Mouse (Mus musculus) lung, embryonic 14.5 days (tissue): ENCODE measurements around the gene Kalrn. TPM values are rescaled to one million over a fixed set of nuclear protein-coding genes. Genes with fewer than 3 reads are reported as not detected.

Experiments
- ATAC-seq: fragments of 200-750 bp; cut with Nextera tagmentation; 2 replicates; pipeline ENCODE4 v1.8.0; 2017; ENCODE audit warnings: mild to moderate bottlenecking, moderate TSS enrichment, moderate library complexity; ENCODE audit not compliant: insufficient read depth
- DNase-seq: peaks from one replicate; pipeline ENCODE4 v3.0.0-alpha.2; 2015
- H3K27ac ChIP-seq: fragments of 300-500 bp; sonication (generic); 2 replicates; pipeline ENCODE4 v1.5.1; 2014; ENCODE audit warnings: low read depth, mild to moderate bottlenecking, moderate library complexity
- H3K27me3 ChIP-seq: fragments of 300-500 bp; sonication (generic); 2 replicates; pipeline ENCODE4 v1.6.1; 2014; ENCODE audit warnings: low read length, control low read depth; ENCODE audit not compliant: insufficient read depth
- H3K36me3 ChIP-seq: fragments of 300-500 bp; sonication (generic); 2 replicates; pipeline ENCODE4 v1.6.1; 2014; ENCODE audit warnings: control low read depth; ENCODE audit not compliant: insufficient read depth
- H3K4me1 ChIP-seq: fragments of 300-500 bp; sonication (generic); 2 replicates; pipeline ENCODE4 v1.6.1; 2014; ENCODE audit warnings: antibody characterized with exemption, control low read depth; ENCODE audit not compliant: insufficient read depth
- H3K4me2 ChIP-seq: fragments of 300-500 bp; sonication (generic); 2 replicates; pipeline ENCODE4 v1.6.1; 2014; ENCODE audit warnings: mild to moderate bottlenecking
- H3K4me3 ChIP-seq: fragments of 300-500 bp; sonication (generic); 2 replicates; pipeline ENCODE4 v1.5.1; 2014; ENCODE audit warnings: low read depth, low read length
- H3K9ac ChIP-seq: fragments of 300-500 bp; sonication (generic); 2 replicates; pipeline ENCODE4 v1.6.1; 2014
- H3K9me3 ChIP-seq: fragments of 300-500 bp; sonication (generic); 2 replicates; pipeline ENCODE4 v1.6.1; 2016; ENCODE audit warnings: low read depth, low read length, control low read depth
- CTCF ChIP-seq: IDR thresholded peaks from 2 replicates; pipeline ENCODE4 v1.5.1; 2016; ENCODE audit warnings: antibody characterized with exemption, low read depth
- WGBS: fragments of 180-500 bp; shearing (Covaris S2); extraction: QIAGEN DNeasy Blood & Tissue Kit; methylation state at CpG from one replicate; pipeline ENCODE4 v1.1.7; 2014; 5-methylcytosine and 5-hydroxymethylcytosine counted together
- polyA plus RNA-seq: library from polyadenylated mRNA; unstranded; fragments of >200 nt; fragmentation: Nextera tagmentation; extraction: Ambion mirVana; gene quantifications from 2 replicates; pipeline ENCODE4 v1.2.1, GENCODE M21; 2014

Gene Kalrn
- polyA plus RNA-seq, 1 experiment from 2014 or later: 15.0 TPM

DNA sequence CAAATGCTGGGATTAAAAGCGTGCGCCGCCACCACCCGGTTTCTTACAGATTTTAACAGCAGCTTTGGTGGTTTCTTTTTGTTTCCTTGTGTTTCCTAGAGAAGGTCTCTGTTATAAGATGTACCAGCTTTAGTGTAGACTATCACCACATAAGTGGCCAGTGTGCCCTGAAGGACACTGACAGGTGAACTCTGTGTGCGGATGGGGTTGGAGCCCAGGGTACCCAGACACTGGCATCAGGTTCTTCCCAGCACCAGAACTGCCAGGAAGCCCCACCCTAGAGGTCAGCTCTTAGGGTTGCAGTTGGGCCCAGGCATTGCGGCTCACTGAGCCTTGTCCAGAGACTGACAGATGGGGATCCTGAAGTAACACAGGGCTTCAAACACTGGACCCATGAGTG lies 629.9 kb downstream of the Kalrn start:
- H3K4me1 ChIP-seq: peaks cover 47% of the 10 kb centered on the region
- ATAC-seq (no peak), DNase-seq (no peak)
- no peaks in the 10 kb centered on the region for H3K9me3 ChIP-seq
- WGBS: 94% methylated on average over 6 of the region's 6 CpGs
- no peak overlapping the region for H3K4me3 ChIP-seq
- H3K4me2 ChIP-seq: no peak overlapping the region
- no peak overlapping the region for H3K27ac ChIP-seq
- H3K27me3 ChIP-seq: no peaks in the 10 kb centered on the region
- TF ChIP-seq CTCF: no peak
- no peak overlapping the region for H3K9ac ChIP-seq
- H3K36me3 ChIP-seq: peaks cover 6% of the 10 kb centered on the region; the same call in 1 of the 2 replicates

DNA sequence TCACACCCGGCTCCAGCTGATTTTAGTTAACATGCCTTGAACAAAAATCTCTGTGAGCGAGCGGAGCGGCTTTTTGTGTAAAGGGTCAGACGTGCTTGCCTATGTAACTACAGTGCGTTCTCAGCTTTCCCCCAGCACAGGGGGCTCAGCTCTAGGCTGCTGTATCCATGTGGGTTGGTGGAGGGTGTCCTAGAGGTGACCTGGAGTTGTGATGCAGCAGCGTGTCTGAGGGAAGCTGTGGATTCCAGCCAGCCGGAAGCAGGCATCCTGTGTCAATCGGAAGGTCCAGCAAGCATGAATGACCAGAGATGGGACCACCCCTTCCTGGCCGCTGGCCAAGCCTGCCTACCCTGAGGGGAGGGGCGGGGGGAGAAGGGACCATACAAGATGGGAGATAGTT lies 631.0 kb downstream of the Kalrn start:
- no peak for TF ChIP-seq CTCF
- Histone ChIP-seq H3K27ac (peak overlapping the region; percentile 62), H3K4me2 (no peak overlapping the region; the same call in 1 of the 2 replicates), H3K9ac (no peak overlapping the region), H3K9me3 (no peaks in the 10 kb centered on the region), H3K4me3 (no peak overlapping the region), H3K36me3 (no peaks in the 10 kb centered on the region), H3K4me1 (peaks cover 58% of the 10 kb centered on the region), H3K27me3 (no peaks in the 10 kb centered on the region)
- peak; percentile 29; the same call in 1 of the 2 replicates for ATAC-seq
- peak; percentile 85 for DNase-seq
- WGBS: 25% methylated on average over 11 of the region's 11 CpGs

DNA sequence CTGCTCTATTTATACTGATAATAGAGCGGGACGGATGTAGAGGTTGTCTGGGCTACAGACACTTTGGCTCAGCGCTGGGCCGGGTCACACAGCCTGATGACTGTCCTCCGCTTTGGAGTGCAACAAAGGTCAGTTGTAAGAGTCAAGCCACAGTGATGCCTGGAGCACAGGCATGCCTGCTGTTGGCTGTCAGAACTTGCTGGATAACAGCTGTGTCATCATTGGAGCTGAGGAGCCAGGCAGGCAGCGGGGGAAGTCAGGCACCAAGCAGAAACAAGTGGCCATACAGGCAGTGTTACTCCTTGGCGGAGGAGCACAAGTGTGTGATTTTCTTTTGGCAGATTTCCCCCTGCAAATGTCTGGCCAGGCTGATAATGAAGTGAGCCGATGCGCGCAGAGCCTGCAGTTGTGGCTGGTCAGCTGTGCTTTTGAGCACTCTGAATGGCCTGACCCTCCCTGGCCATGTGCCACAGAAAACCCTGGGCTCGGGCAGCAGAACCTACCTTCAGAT lies 632.0 kb downstream of the Kalrn start:
- ATAC-seq: peak; percentile 57
- 17% methylated on average over 11 of the region's 11 CpGs for WGBS
- no peak for TF ChIP-seq CTCF
- Histone ChIP-seq H3K4me2 (no peak overlapping the region), H3K27ac (peak overlapping the region; percentile 62; the same call in 1 of the 2 replicates), H3K36me3 (no peaks in the 10 kb centered on the region), H3K27me3 (no peaks in the 10 kb centered on the region), H3K4me3 (no peak overlapping the region), H3K9me3 (no peaks in the 10 kb centered on the region), H3K4me1 (peaks cover 60% of the 10 kb centered on the region), H3K9ac (0 out of 2 replicates have a peak overlapping the region, but pooled peaks have one; percentile 4)
- DNase-seq: peak; percentile 92

DNA sequence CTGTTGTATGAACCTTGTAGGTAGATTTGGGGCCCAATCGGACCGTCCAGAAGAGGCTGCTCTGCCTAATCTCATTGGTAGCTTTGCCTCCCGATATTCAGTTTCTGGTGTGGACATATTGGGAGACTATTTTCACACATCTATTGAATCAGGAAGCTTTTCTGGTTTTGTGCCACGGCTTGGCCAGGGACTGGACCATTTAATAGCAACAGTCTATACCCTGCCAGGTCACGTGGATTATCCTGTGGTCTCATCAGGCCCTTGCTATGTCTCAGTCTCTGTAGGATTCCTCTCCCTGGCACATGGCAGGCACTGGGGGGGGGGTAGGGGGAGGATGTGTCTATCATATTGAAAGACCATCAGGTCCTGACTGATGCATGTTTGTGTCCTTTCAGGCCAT lies 633.2 kb downstream of the Kalrn start:
- Histone ChIP-seq H3K27me3 (no peaks in the 10 kb centered on the region), H3K36me3 (no peaks in the 10 kb centered on the region), H3K27ac (no peak overlapping the region), H3K4me3 (no peak overlapping the region), H3K9ac (no peak overlapping the region), H3K9me3 (no peaks in the 10 kb centered on the region), H3K4me1 (peaks cover 62% of the 10 kb centered on the region), H3K4me2 (no peak overlapping the region)
- DNase-seq: no peak
- no peak for TF ChIP-seq CTCF
- WGBS: 59% methylated on average over 5 of the region's 5 CpGs
- no peak for ATAC-seq

DNA sequence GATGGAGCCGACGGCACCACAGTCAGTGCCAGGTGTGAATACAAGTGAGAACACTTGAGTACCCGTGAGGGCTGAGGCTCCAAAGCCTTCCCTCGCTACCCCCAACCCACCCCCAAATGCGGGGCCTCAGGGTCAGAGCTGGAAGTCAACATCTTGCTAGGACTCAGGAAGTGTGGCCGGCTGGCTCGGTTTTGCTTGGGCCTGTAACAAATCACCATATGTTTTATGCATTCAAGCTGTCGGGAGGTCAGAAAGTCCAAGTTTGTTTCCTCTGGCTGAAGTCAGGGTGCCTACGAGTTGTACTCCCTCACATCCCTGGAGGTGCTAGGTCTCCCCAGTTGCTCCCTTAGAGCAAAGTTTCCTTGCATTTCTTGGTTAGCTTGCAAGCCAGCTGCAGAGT lies 633.7 kb downstream of the Kalrn start:
- no peak for TF ChIP-seq CTCF
- no peaks in the 10 kb centered on the region for H3K27me3 ChIP-seq
- H3K4me2 ChIP-seq: no peak overlapping the region
- no peaks in the 10 kb centered on the region for H3K9me3 ChIP-seq
- no peaks in the 10 kb centered on the region for H3K36me3 ChIP-seq
- no peak overlapping the region for H3K9ac ChIP-seq
- 27% methylated on average over 9 of the region's 9 CpGs for WGBS
- no peak overlapping the region for H3K27ac ChIP-seq
- DNase-seq (peak; percentile 69), ATAC-seq (no peak)
- H3K4me1 ChIP-seq: peaks cover 62% of the 10 kb centered on the region
- H3K4me3 ChIP-seq: no peak overlapping the region

DNA sequence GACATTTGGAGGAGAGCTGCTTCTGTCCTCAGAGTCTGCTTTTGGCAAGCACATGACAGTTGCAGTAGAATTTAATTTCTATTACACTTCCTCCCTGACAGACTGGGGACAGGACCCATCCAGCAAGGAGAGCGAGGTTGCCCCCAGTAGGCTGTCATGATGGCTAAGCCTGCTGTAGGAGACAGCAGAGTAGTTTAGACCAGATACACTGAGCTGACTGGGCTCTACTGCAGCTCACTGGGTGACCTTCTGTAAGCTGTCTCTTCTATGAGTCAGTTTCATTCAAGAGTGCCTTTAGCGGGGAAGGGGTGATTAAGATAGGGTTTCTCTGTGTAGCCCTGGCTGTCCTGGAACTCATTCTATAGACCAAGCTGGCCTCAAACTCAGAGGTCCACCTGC lies 634.2 kb downstream of the Kalrn start:
- Histone ChIP-seq H3K27ac (peak overlapping the region; percentile 38; the same call in 1 of the 2 replicates), H3K4me1 (peaks cover 65% of the 10 kb centered on the region), H3K4me3 (no peak overlapping the region), H3K36me3 (no peaks in the 10 kb centered on the region), H3K9ac (no peak overlapping the region), H3K4me2 (no peak overlapping the region), H3K27me3 (no peaks in the 10 kb centered on the region), H3K9me3 (no peaks in the 10 kb centered on the region)
- ATAC-seq (no peak), DNase-seq (no peak)
- TF ChIP-seq CTCF: no peak
- 68% methylated on average over 2 of the region's 2 CpGs for WGBS

DNA sequence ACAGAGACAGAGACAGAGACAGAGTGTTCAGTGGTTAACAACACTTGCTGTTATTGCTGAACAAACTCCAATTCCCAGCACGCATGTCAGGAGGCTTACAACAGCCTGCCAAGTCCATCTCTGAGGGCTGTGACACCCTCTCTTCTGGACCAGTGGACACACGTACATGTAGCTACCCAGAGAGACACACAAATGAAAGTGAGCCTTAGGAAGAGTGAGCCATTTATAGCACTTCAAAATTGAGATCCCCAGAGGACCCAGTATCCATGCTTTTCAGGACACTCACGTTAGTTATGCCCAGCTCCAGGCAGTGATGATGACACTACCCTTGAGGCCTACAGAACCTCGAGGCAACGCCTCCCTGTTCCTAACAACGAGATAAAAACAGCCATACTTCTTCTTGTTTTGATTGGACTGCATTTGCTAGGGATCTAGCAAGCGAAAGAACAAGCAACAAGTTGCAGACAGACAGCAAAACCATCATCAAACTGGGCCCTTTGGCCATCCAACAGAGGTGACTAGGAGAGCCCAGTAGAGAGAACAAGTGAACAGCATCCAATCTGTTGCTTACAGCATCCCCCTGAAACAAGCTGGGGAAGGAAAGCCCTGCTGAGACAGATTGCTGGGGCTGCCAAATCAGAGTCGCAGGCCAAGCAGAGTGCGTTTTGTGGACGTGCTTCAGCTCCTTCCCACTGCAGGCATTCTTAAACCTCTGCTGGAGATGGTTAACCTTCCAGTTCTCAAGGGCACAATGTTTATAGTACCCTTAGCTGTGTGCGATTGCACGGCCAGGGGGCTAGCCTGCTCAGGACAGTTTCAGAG lies 634.8 kb downstream of the Kalrn start:
- H3K27ac ChIP-seq: peak overlapping the region; percentile 54; the same call in 1 of the 2 replicates
- no peak for ATAC-seq

More for the DNA sequence above, 634.8 kb downstream of the Kalrn start:
- peaks cover 67% of the 10 kb centered on the region for H3K4me1 ChIP-seq
- 53% methylated on average over 12 of the region's 12 CpGs for WGBS
- H3K4me2 ChIP-seq: no peak overlapping the region
- DNase-seq: no peak
- no peaks in the 10 kb centered on the region for H3K36me3 ChIP-seq
- no peaks in the 10 kb centered on the region for H3K27me3 ChIP-seq
- TF ChIP-seq CTCF: no peak
- no peak overlapping the region for H3K9ac ChIP-seq
- no peak overlapping the region for H3K4me3 ChIP-seq
- H3K9me3 ChIP-seq: no peaks in the 10 kb centered on the region
